Mouse (Mus musculus): ENCODE data around the gene Actr3b.
A peak's percentile ranks its signal among the peaks of the same experiment; 100 is the strongest.
"Not testable (repeated sequence)": the region's sequence is repeated elsewhere in the genome, so short reads cannot be mapped to it uniquely, and the experiment has no call there.

The Actr3b gene

DNA sequence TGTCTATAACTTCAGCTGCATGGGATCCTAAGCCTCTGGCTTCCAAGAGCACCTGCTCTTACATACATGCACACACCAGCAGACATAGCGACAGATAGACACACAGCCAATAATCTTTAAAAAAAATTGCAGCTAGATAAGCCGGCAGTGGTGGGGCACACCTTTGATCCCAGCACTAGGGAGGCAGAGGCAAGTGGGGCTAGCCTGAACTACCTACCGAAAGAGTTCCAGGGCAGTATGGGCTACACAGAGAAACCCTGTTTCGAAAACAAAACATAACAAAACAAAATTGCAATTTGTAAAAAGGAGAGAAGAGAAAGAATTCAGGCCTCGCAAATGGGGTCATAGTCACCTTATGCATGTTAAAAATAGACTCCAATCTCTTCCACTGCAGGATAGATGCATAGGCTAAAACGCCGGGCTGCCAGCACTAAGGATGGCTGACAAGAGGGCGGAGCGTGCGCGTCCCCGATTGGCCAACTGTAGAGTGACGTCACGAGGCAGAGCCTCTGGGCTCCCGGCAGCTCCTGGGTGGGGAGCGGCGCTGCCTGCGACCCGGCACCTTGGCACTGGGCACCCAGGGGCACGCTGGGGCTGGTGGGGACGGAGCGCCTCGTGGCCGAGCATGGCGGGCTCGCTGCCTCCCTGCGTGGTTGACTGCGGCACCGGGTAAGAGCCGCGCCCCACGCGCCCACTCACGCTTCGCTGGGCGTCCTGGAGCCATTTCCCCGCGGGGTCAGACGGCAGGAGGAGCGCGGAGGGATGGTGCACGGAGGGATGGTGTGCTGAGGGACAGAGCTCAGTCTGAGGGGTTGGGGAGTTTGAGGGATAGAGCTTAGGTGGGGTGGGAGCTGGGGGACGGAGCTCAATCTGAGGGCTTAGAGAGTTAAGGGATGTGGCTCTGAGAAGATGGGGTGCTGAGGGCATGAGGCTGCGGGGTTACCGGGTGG is at the start of gene Actr3b:
TSS of gene Actr3b (plus strand) at position 538 of the 950 bp plus-strand sequence.
- peak; percentile 84 for DNase-seq

DNA sequence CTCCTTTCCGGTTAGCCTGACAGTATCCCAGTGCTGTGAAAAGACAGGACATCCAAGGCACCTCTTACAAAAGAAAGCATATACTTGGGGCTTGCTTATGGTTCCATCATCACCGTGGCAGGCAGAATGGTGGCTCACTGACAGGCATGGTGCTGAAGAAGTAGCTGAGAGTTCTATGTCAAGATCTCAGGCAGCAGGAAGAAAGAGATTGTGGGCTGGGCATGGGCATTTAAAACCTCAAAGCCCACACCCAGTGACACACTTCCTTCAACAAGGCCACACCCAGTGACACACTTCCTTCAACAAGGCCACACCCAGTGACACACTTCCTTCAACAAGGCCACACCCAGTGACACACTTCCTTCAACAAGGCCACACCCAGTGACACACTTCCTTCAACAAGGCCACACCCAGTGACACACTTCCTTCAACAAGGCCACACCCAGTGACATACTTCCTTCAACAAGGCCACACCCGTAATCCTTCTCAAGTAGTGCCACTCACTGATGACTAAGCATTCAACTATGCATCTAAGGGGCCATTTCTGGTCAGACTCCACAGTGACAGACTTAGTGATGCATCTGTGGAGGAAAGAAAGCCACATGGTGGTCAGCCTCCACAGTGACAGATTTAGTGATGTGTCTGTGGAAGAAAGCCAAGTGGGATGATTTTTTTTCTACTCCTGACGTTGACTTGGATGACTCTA is 46.6 kb upstream of the Actr3b start:
- DNase-seq = not testable (repeated sequence)

DNA sequence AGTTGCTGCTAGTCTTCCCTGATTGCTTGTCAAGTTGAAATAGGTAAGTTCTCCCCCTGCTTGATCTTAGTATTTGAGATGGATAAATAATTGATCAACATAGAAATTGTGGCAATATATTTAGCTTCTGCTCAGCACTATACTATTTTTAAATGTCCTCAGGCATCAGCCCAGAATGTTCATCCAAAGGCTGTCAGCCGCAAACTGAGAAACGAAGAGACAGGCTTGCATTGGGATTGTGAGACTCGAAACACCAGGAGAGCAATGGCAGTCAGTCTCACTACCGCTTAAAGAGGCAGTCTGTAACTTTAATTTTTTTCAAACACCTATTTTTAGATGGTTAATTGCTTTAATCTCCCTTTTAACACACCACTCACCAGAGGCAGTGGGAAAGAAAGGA is 40.4 kb upstream of the Actr3b start:
- no peak for DNase-seq

DNA sequence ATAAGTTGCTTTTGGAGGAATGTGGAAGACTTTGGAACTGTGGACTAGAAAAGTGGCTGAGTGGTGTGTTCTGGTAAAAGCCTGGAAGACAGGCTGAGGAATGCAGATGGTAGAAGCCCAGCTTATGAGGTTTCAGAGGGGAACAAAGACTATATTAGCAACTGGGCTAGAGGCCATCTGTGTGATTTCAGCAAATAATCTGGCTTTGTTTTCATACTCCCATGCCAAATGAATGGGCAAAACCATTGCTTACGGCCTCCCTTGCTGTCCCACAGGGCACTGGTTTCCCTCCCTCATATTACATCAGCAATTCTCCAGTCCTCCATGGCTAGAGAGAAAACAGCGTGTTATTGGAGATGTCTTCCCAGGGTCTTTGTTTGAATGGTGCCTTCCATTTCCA is 36.8 kb upstream of the Actr3b start:
- DNase-seq = no peak

DNA sequence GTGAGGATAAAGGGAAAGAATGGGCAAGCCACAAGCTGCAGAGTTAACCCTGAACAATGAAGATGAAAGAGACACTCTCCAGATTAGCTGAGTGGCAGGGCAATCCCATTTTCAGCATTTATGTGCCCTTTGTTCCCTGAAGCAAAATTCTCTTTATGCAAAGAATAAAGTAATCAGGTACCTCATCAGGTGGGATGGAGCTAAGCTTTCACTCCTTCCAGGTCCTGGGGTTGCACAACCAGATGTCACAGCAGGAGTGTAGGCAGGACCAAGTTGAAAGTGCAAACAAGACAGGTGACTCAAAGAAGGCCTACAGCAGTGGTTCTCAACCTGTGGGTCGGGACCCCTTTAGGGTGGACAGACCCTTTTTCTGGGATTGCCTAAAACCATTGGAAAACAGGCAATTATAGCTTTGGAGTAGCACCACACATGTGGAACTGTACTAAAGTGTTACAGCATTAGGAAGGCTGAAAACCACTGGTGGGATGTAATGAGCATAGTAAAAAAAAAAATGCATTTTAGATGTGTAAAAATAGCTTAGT is 35.6 kb upstream of the Actr3b start:
- no peak for DNase-seq

DNA sequence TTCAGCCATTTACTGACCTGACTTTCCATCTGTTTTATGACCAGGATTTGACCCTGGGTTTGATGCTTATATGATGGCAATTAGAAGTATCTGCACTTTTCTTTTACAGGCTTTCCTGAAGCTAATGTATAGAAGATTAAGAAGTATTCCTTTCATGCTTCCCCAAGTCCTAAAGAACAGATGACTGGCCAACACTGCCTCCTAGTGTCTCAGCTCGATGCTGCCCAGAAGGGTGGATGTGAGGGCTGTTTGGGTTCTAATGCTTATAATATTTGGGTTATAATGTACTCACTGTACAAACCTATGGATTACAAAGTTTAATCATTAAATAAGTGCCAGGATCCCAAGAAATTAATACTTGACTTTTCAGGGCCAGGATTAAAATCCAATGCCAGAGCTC is 25.5 kb upstream of the Actr3b start:
- DNase-seq = peak; percentile 37

DNA sequence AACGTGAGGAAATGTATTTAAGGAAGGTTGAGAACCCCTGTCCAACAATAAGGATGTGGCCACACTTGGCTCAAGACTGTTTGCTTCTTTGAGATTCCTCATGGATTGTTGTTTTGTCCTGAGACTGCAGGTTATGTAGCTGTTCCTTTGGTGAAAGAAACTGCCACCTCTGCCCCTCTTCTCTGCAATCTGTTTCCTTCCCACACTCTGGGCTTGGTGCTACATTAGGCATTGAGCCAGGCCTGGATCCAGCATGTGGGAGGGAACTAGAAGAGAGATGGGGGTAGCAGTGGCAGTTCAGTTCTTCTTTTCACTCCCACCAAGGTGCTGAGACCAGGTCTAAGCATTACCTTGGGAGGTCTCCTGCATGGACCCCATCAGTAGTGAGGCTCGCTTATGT is 23.9 kb upstream of the Actr3b start:
- no peak for DNase-seq

DNA sequence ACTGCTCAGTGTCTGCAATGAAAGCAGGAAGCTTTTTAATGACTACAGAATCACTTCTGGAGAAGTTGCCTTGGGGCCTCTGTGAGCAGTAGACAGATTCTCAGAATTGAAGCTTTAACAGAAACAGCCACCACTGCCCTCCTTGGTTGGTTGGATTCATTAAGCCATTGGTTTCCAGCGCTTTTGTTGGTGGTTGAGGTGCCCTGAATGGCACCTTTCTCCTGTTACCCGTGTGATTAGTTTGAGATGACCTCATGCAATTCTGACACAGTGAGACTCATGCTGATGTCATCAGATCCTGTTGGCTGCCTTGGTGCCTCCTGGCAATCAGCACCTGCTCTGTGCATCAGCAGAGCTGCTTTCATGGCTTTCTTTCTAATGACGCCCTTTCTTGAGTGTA is 21.3 kb upstream of the Actr3b start:
- DNase-seq = no peak

DNA sequence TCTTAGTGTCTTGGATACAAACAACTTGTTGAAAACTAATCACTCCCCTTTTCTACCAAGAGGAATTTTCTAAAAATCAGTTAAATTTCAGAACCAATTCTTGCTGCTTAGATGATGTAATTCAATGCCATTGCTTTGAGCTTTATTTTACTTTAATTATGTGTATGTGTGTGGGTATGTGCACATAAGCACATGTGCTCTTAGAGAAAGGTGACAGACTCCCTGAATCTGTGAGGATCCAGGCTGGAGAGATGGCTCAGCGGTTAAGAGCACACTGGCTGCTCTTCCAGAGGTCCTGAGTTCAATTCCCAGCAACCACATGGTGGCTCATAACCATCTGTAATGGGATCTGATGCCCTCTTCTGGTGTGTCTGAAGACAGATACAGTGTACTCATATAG is 20.9 kb upstream of the Actr3b start:
- not testable (repeated sequence) for DNase-seq

DNA sequence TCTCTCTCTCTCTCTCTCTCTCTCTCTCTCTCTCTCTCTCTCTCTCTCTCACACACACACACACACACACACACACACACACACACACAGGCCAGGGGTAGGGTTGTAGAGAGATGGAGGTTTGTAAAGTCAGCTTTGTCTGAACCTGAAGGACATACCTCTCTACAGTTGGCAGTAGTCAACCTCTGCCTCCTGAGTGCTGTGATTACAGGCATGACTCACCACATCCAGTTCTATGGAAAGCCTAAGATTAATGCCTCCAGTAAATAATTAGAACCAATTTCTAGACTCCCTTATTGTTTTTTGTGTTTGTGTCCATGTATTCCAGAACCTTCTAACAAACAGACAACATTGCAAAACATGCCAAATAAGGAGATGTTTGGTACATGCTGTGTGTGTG is 11.9 kb upstream of the Actr3b start:
- DNase-seq = no peak

DNA sequence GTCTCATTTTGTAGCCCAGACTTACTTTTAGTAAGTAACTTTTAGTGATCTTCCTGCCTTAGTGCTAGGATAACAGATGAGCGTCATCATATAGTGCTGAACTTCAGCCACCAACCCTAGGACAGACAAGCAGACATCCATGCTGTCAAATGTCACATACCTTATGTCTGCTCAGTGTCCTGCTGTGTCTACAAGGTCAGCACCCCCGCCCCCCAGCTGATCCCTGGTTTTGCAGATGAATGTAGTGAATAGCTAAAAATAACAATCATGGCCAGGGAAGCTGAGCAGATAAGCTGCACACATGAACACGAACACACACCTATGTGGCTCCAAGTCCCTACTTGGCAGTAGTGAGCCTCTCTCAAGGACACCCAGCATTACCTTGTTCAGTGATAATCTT is 11.2 kb upstream of the Actr3b start:
- DNase-seq = no peak

DNA sequence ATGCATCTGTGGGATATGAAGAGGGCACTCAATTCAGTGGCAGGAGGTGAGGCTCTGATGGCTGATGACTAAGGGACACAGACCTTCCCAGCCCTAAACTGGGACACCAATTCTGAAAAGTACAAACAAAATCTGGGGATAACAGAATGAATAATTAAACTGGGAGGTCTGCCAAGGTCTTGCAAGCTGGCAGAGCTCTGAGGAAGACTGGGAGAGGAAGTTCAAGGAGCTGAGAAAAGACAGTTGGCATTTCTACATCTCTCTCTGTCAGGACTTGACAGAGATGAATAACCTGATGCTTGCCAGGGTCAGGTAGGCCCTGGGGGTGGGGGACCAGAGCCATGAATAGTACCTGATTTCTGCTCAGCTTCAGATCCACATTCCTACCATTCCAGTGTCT is 8.2 kb upstream of the Actr3b start:
- no peak for DNase-seq

DNA sequence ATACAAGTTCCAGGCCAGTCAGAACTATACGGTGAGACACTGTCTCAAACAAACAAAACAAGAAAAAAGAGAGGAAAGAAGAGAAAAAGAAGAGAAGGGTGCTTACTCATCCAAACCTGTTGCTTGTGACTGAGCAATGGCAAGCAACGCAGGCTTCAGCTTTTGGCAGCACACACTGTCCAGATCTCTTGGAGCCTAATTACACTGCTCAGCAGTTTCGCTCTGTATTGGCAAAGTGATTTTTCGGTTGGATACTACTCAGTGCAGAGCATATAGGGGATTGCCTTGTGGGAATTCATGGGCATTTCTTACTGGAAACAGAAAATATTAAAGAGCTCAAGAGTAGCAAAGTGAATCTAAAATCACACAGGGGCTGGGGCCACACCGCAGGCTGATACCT is 6.9 kb upstream of the Actr3b start:
- DNase-seq = no peak

DNA sequence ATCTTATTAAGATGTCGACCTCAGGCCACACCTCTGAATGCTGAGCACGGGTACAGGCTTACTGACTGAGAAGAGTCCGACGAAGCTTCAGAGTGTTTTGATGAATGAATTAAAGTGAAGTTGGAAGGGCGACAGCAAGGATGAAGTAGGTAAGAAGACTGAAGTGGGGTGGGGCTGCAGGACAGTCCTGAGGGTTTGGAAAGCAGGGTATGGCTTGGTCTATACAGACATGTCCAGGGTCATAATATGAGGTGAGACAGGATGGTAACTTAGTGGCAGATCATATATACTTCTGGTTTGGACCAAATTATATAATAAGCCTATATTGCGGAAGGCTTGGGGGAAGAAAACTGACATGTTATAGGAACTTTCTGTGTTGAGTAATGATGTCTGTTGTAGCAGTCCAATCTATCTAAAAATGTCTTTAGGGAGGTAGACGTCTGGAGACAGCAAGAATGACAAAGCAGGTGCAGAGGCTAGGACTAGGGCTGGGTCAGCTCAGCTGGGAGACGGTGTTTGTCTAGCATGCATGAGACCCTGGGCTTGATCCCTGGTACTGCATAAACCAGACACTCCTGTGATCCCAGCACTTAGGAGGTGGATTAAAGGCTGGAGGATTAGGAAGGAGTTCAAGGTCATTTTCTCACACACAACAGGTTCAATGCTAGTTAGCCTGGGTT is 6.1 kb upstream of the Actr3b start:
- no peak for DNase-seq

DNA sequence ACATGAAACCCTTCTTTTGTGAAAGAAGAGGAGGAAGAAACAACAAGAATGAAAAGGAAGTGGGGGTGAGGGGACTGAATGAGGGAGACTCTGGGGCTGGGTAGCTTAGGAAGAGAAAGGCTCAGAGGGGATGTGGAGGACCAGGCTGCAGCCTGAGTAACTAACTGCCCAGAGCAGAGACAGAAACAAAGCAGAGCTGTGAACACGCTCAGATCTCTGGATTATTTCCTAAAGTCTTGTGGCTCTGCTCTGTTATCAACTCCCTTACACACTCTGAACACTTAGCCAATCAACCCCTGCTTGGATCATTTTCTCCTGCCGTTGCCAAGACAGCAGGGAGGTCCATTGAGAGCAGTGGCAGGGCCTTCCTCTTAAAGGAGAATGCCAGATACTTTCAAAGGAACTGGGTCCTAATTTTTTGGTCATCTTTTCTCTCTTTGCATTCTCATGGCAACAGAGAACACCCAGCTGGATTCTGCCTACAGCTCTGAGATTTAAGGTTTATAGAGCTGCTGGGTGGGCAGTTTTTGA is 5.5 kb upstream of the Actr3b start:
- no peak for DNase-seq

DNA sequence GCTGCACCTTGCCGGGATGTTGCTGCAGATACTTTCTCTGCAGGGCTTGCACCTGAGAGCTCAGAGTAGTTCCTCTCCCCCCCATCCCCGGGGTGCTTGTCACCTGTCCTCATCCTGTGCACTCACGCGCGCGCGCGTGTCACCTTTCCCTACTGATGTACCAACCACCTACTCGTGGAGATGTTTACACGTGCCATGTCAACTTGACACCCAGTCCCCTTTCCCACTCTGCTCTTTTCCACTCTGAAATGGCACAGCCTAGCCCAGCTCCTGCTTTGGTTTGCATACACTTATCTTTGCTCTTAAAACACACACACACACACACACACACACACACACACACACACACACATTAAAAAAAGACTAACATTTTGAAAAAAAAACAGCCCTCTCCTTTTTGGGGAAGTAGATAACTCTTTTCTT is 624 bp downstream of the Actr3b start:
- DNase-seq = peak; percentile 42

DNA sequence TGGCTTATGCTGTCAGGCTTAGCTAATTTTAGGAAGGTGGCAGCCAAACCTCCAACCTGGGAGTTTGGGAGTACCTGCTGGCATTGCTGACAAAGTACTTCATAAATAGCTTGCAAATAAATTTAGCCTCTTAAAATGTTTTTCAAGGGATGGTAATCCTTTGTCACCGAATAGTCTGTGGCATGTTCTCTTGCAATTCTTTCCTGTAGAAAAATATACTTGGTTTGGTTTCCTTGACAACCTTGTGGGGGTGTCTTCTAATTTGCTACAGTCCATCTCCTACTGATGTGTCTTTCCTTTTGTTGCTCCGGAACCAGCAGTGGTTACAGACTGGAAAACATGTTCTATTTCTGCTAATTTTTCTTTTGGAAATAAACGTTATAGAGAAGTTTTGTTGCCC is 1.1 kb downstream of the Actr3b start:
- no peak for DNase-seq

DNA sequence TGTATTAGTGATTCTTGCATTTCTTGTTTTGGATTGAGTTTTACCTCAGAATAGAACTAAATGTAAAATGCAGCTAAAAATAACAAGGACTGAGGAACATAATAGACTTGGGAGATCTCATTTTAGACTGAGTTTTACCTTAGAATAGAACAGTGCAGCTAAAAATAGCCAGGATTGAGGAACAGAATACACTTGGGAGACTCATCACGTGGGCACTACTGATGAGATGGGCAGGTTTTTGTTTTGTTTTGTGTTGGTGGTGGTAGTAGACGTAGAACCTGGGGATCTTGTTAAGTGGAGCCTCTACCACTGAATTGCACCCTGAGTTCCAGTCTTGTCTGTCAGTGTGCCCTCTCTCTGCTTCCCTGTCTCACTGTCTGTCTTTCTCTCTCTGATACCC is 2.1 kb downstream of the Actr3b start:
- no peak for DNase-seq

DNA sequence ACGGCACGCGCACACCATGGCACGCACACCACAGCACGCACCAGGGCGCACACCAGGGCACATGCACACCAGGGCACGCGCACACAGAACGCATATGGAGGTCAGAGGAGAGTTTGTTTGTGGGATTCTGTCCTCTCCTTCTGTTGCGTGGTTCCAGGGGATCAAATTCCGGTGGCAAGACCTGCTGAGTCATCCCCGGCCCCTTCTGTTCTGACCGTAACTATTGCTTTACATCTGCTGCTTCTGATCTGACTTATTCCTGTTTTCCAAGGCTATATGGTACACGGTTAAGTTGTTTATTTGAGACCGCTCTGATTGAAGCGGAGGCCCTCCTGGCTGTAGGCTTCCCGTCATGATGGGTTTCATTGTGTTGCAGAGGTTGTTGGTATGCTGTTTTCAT is 9.2 kb downstream of the Actr3b start:
- DNase-seq = no peak

DNA sequence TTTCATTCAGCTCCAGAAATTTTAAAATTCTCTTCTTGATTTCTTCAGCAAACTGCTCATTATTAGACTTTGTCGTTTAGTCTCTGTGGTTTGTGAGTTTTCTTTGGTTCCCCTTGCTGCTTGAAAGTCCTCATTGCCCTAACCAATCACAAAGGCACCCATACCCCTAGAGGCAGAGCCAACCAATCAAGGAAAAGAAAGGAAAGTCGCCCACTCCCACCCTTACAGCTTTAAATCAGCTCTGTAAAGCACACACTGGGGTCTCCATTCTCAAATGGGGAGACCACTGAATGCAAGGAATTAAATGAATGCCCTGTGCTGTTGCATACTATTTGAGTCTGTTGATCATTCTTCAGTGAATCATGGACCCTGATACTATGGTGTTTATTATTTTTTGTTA is 9.6 kb downstream of the Actr3b start:
- no peak for DNase-seq

DNA sequence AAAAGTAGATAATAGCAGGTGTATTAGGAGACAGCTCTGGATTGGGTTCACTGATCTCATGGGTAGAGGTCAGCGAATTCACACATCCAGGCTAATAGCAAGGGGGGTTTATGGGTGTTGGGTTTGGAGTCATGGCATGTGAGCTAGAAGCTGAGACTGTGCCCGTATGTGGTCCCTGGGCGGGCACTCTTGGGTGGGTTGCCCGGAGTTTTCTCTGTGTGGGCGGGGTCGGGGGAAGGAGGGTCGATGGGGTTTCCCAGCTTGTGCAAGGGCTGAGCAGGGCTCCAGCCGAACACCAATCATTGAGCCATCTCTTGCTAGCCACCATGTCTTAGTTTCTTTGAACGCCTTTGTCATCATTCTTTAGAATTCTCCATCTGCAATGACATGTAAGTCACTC is 12.7 kb downstream of the Actr3b start:
- DNase-seq = no peak

DNA sequence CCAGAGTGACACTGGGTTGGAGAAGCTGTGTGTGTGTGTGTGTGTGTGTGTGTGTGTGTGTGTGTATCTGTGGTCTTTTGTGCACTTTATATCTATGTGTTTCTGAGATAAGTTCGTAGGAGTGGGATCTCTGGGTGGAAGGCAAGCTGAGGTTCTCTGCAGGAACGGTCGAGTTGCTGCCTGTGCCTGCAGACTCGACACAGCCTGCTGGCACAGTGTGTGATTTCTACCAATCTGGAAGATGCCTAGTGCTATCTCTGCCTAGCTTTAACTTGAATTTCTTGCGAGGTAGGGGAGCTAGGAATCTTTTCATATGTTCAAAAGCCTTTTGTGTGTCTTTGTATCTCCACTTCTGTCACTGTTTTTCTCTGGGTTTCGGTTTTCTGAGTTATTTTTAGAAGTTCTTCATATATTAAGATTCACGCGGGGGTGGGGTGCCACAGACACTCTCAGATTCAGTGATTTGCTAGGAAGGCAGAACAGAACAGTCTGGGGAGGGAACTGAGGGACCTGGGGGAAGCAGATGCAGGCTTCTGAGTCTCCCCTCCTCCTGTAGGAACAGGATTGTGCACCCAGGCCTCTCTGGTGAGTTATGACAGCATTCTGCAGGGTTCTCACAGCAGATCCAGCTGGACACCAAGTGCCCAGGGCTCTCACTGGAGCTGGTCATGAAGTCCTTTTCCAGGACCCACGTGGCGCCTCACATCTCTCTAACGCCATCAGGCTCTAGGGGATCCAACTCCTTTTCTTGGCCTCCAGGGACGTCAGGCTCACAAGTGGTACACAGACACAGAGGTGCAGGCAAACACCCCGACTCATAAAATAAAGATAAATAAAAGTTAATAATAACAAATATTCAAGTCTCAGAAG is 14.4 kb downstream of the Actr3b start:
- DNase-seq = peak; percentile 40
